Mouse (Mus musculus): Measurements from ENCODE around the gene Olfr24. TPM values are rescaled to one million over a fixed set of nuclear protein-coding genes. Genes with fewer than 3 reads are reported as not detected.

Gene Olfr24
- total and polyA plus RNA-seq, 2 experiments, result not detected

GRCm38 (mm10) chr9:18722712-18723099 lies 41.1 kb downstream of the Olfr24 start:
- Histone ChIP-seq H3K36me3 (ENCODE audit: control insufficient read depth, insufficient read depth, low read length) (no peaks in the 10 kb centered on the region), H3K4me3 (ENCODE audit: insufficient read depth, low read depth, low read length) (no peak overlapping the region), H3K4me1 (ENCODE audit: control insufficient read depth, insufficient read depth, low read length) (no peaks in the 10 kb centered on the region), H3K27ac (replicated peaks; ENCODE audit: insufficient read depth, low read depth, low read length) (no peak overlapping the region), H3K27me3 (ENCODE audit: control insufficient read depth, insufficient read depth, low read length) (no peaks in the 10 kb centered on the region), H3K9ac (ENCODE audit: low read depth, low read length) (no peak overlapping the region), H3K79me2 (ENCODE audit: control insufficient read depth, insufficient read depth, low read length) (no peaks in the 10 kb centered on the region)
- no peak for TF ChIP-seq POLR2A (IDR thresholded peaks at IDR 0.05; ENCODE audit: extremely low read depth, insufficient read depth, low read length)
- TF ChIP-seq CTCF (IDR thresholded peaks at IDR 0.05; ENCODE audit: low read depth, low read length), result no peak
- WGBS, result 44% methylated on average over 4 of the region's 4 CpGs
- no peak for DNase-seq (ENCODE audit: extremely low read depth, low read depth, low spot score)

- Histone ChIP-seq H3K9ac (ENCODE audit: low read depth, low read length) (no peak overlapping the region), H3K27ac (replicated peaks; ENCODE audit: insufficient read depth, low read depth, low read length) (no peak overlapping the region), H3K4me1 (ENCODE audit: control insufficient read depth, insufficient read depth, low read length) (no peaks in the 10 kb centered on the region), H3K79me2 (ENCODE audit: control insufficient read depth, insufficient read depth, low read length) (no peaks in the 10 kb centered on the region), H3K36me3 (ENCODE audit: control insufficient read depth, insufficient read depth, low read length) (no peaks in the 10 kb centered on the region), H3K27me3 (ENCODE audit: control insufficient read depth, insufficient read depth, low read length) (no peaks in the 10 kb centered on the region), H3K4me3 (ENCODE audit: insufficient read depth, low read depth, low read length) (no peak overlapping the region)
- TF ChIP-seq POLR2A (IDR thresholded peaks at IDR 0.05; ENCODE audit: extremely low read depth, insufficient read depth, low read length), result no peak
- no peak for TF ChIP-seq CTCF (IDR thresholded peaks at IDR 0.05; ENCODE audit: low read depth, low read length)
- 43% methylated on average over 6 of the region's 6 CpGs for WGBS
- DNase-seq (ENCODE audit: extremely low read depth, low read depth, low spot score), result no peak
Measured at GRCm38 (mm10) chr9:18721931-18722711, 41.7 kb downstream of the Olfr24 start.

- Histone ChIP-seq H3K79me2 (ENCODE audit: control insufficient read depth, insufficient read depth, low read length) (no peaks in the 10 kb centered on the region), H3K27me3 (ENCODE audit: control insufficient read depth, insufficient read depth, low read length) (no peaks in the 10 kb centered on the region), H3K36me3 (ENCODE audit: control insufficient read depth, insufficient read depth, low read length) (no peaks in the 10 kb centered on the region), H3K27ac (replicated peaks; ENCODE audit: insufficient read depth, low read depth, low read length) (no peak overlapping the region), H3K4me3 (ENCODE audit: insufficient read depth, low read depth, low read length) (no peak overlapping the region), H3K4me1 (ENCODE audit: control insufficient read depth, insufficient read depth, low read length) (no peaks in the 10 kb centered on the region), H3K9ac (ENCODE audit: low read depth, low read length) (no peak overlapping the region)
- WGBS, result 50% methylated on average over 2 of the region's 2 CpGs
- DNase-seq (ENCODE audit: extremely low read depth, low read depth, low spot score), result no peak
- TF ChIP-seq POLR2A (IDR thresholded peaks at IDR 0.05; ENCODE audit: extremely low read depth, insufficient read depth, low read length) (no peak), CTCF (IDR thresholded peaks at IDR 0.05; ENCODE audit: low read depth, low read length) (no peak)
Measured at GRCm38 (mm10) chr9:18721011-18721410, 42.8 kb downstream of the Olfr24 start.

GRCm38 (mm10) chr9:18705628-18706027 lies 58.2 kb downstream of the Olfr24 start:
- Histone ChIP-seq H3K79me2 (ENCODE audit: control insufficient read depth, insufficient read depth, low read length) (no peaks in the 10 kb centered on the region), H3K27ac (replicated peaks; ENCODE audit: insufficient read depth, low read depth, low read length) (no peak overlapping the region), H3K4me3 (ENCODE audit: insufficient read depth, low read depth, low read length) (no peak overlapping the region), H3K27me3 (ENCODE audit: control insufficient read depth, insufficient read depth, low read length) (no peaks in the 10 kb centered on the region), H3K36me3 (ENCODE audit: control insufficient read depth, insufficient read depth, low read length) (no peaks in the 10 kb centered on the region), H3K9ac (ENCODE audit: low read depth, low read length) (no peak overlapping the region), H3K4me1 (ENCODE audit: control insufficient read depth, insufficient read depth, low read length) (no peaks in the 10 kb centered on the region)
- TF ChIP-seq POLR2A (IDR thresholded peaks at IDR 0.05; ENCODE audit: extremely low read depth, insufficient read depth, low read length) (no peak), CTCF (IDR thresholded peaks at IDR 0.05; ENCODE audit: low read depth, low read length) (no peak)
- DNase-seq (ENCODE audit: extremely low read depth, low read depth, low spot score), result no peak

Other genes starting within 250 kb of the Olfr24 start
- gene Muc16, start 89.5 kb downstream of the Olfr24 start, total RNA-seq (2014; rRNA removed), result 0.07 and 0.18 TPM in 2 replicates
- gene Muc16, start 89.5 kb downstream of the Olfr24 start, polyA plus RNA-seq (2012; rRNA removed), result 0.04 and 0.21 TPM in 2 replicates
- not detected in 2 replicates for gene Olfr828, start 55.5 kb upstream of the Olfr24 start, total RNA-seq (2014; rRNA removed)
- not detected in 2 replicates for gene Olfr828, start 55.5 kb upstream of the Olfr24 start, polyA plus RNA-seq (2012; rRNA removed)
- gene Olfr829, start 90.9 kb upstream of the Olfr24 start, total RNA-seq (2014; rRNA removed), result not detected in 2 replicates
- gene Olfr829, start 90.9 kb upstream of the Olfr24 start, polyA plus RNA-seq (2012; rRNA removed), result not detected in 2 replicates
- gene Olfr830, start 110.7 kb upstream of the Olfr24 start, total RNA-seq (2014; rRNA removed), result not detected in 2 replicates
- not detected in 2 replicates for gene Olfr830, start 110.7 kb upstream of the Olfr24 start, polyA plus RNA-seq (2012; rRNA removed)
- gene Olfr832, start 173.1 kb upstream of the Olfr24 start, total RNA-seq (2014; rRNA removed), result not detected in 2 replicates
- gene Olfr832, start 173.1 kb upstream of the Olfr24 start, polyA plus RNA-seq (2012; rRNA removed), result not detected in 2 replicates
- gene Olfr834, start 224.0 kb upstream of the Olfr24 start, total RNA-seq (2014; rRNA removed), result not detected in 2 replicates
- gene Olfr834, start 224.0 kb upstream of the Olfr24 start, polyA plus RNA-seq (2012; rRNA removed), result not detected in 2 replicates

All from liver, adult 2 months (tissue).